Mouse (Mus musculus) myocyte (in vitro differentiated cells): ENCODE measurements around the gene Chst15.

Experiments
- E2F4 ChIP-seq: IDR thresholded peaks from one replicate; pipeline ENCODE4 v1.6.1; 2011; ENCODE audit warnings: mild to moderate bottlenecking, control low read depth, moderate library complexity; ENCODE audit not compliant: insufficient read depth
- MYOG ChIP-seq, 3 experiments: IDR thresholded peaks; one replicate each; pipeline ENCODE4 v1.6.1; 2011; ENCODE audit warnings: control low read depth in 2 of 3, low read depth in 2 of 3, mild to moderate bottlenecking in 2 of 3; ENCODE audit not compliant: insufficient read length in 2 of 3, control insufficient read depth in 1 of 3, insufficient read depth in 1 of 3
- POLR2A ChIP-seq: IDR thresholded peaks from one replicate; pipeline ENCODE4 v1.6.1; 2011; ENCODE audit warnings: low read depth, mild to moderate bottlenecking, control low read depth, moderate library complexity; ENCODE audit not compliant: insufficient read length
- POLR2AphosphoS2 ChIP-seq: IDR thresholded peaks from one replicate; pipeline ENCODE4 v1.6.1; 2011; ENCODE audit warnings: low read depth, control low read depth; ENCODE audit not compliant: insufficient read length
- USF1 ChIP-seq: IDR thresholded peaks from one replicate; pipeline ENCODE4 v1.6.1; 2011; ENCODE audit warnings: low read depth, mild to moderate bottlenecking, control low read depth, moderate library complexity

DNA sequence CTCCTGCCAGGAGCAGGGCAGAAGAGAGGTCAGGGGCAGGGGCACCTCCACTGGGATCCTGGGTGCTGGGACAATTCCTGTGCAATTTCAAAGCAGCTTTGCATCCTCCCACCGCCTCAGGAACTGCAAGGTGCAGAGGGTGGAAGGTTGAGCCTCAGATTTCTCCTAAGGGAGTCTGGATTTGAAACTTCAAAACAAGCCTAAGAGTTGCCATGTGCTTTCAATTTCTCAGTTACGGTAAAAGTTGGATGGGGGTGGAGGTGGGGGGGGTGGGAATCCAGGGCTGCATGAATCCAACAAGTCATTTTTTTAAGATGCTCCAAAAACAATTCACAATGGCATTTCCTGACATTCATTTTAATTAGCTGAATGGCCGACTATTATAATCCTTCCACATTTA, 129.6 kb downstream of the Chst15 start:
- no peak for TF ChIP-seq MYOG (IDR thresholded peaks at IDR 0.05; ENCODE audit: control insufficient read depth in 1 of 3, insufficient read depth in 1 of 3, insufficient read length in 2 of 3, low read depth in 2 of 3)
- no peak for TF ChIP-seq POLR2A
- no peak for TF ChIP-seq USF1
- TF ChIP-seq E2F4, result no peak
- TF ChIP-seq POLR2AphosphoS2, result no peak
